Mouse (Mus musculus): ENCODE measurements at regions not wholly inside any gene's neighbourhood (a gene's known extent, or its start where the extent isn't known, plus 50 kb on each side); places are given as distances from the start of the nearest gene placed in this dataset.
"Not testable (repeated sequence)": the region's sequence is repeated elsewhere in the genome, so short reads cannot be mapped to it uniquely, and the experiment has no call there.

DNA sequence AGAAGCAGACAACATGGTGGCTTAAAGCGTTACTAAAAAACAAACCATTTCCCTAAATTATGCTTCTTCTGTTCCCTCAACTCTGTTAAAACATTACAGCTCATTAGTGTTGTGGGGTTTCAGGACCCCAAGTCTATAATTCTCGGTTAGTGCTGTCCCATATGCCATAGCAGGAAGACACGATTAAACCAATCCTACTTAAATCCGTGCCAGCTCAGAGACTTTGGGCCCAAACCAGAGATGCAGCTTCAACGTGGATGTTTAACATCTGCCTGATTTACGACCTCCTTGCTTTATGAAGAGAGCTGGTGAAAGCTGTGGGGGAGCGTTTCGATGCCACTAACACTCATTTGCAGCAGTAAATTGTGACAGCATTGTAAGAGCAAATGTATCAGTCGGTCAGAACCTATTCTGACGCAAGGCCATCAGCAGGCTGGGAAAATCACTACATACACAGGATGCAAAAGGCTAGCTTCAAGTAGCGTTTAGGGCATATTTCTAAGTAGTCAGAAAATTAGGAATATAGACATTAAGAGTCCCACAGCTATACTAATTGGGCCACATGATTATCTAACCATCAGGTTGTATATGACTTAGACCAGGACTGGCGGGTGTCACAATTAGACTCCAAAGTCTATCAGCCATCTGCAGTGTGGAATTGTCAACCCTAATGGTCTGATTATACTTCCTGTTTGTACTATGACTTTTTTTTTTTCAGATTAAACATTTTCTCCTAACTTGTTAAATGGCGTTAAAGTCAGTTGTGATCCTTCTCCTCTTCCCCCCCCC lies 333.1 kb upstream of the Gm6657 start:
- H3K27me3 ChIP-seq (ENCODE audit: control insufficient read depth, insufficient read depth, low read length) = no peaks in the 10 kb centered on the region
- 68% methylated on average over 13 of the region's 13 CpGs for WGBS
- H3K36me3 ChIP-seq (ENCODE audit: control insufficient read depth, insufficient read depth, low read length) = no peaks in the 10 kb centered on the region
- H3K4me1 ChIP-seq (ENCODE audit: control insufficient read depth, insufficient read depth, insufficient read length, low read length) = no peaks in the 10 kb centered on the region
- H3K27ac ChIP-seq (ENCODE audit: insufficient read depth, low read depth, low read length) = no peak overlapping the region
- H3K4me3 ChIP-seq (ENCODE audit: low read depth, low read length) = no peak overlapping the region
- TF ChIP-seq CTCF (IDR thresholded peaks at IDR 0.05; ENCODE audit: extremely low read depth, insufficient read length, insufficient replicate concordance, low read depth, low read length) = no peak
- no peak for TF ChIP-seq POLR2A (IDR thresholded peaks at IDR 0.05; ENCODE audit: low read depth, low read length)

DNA sequence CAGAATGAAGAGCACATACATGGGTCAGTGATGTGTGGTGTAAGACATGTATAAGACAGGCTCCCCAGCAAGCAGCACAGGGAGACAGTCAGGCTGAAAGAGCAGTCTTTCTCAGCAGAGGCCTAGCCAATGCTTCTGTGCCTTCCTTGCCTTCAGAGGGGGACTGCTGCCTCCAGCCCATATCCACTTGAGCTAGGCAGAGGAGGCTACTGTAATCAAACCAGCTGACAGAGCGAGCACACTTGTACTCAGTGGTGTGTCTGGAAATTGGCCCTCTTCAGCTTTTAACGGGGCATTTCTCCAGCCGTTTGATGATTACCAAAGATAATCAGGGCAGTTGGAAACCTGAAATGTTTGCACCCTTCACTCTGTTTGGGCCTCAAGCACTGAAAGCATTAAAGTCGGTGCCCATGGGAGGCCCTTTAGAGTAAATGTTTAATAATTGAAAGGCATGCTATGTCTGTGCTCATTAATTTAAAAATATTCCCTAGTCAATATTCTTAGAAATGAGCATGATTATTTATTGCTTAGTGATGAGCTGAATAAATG lies 326.0 kb upstream of the Gm6657 start:
- WGBS = 51% methylated on average over 4 of the region's 4 CpGs
- Histone ChIP-seq H3K27me3 (ENCODE audit: control insufficient read depth, insufficient read depth, low read length) (no peaks in the 10 kb centered on the region), H3K36me3 (ENCODE audit: control insufficient read depth, insufficient read depth, low read length) (no peaks in the 10 kb centered on the region), H3K4me1 (ENCODE audit: control insufficient read depth, insufficient read depth, insufficient read length, low read length) (no peaks in the 10 kb centered on the region), H3K27ac (ENCODE audit: insufficient read depth, low read depth, low read length) (no peak overlapping the region), H3K4me3 (ENCODE audit: low read depth, low read length) (no peak overlapping the region)
- no peak for TF ChIP-seq CTCF (IDR thresholded peaks at IDR 0.05; ENCODE audit: extremely low read depth, insufficient read length, insufficient replicate concordance, low read depth, low read length)
- no peak for TF ChIP-seq POLR2A (IDR thresholded peaks at IDR 0.05; ENCODE audit: low read depth, low read length)

DNA sequence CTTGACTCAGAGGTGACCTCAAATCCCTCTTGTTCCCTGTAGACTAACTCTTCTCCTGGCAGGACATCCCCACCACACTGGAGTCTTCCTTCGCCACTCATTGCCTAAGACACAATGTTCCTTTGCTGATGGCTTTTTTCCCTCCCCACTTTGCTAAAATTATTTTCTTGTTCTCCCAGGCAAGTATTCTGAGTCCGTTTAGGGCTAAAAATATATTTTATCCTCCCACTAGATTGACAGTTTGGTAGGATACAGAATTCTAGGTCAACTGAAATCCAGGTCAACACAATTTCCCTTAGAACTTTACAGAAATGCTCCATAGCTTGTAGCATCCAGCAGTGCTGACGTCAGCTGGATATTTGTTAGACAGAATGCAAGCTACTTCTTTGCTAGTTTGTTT lies 324.7 kb upstream of the Gm6657 start:
- TF ChIP-seq CTCF (IDR thresholded peaks at IDR 0.05; ENCODE audit: extremely low read depth, insufficient read length, insufficient replicate concordance, low read depth, low read length) (no peak), POLR2A (IDR thresholded peaks at IDR 0.05; ENCODE audit: low read depth, low read length) (no peak)
- H3K36me3 ChIP-seq (ENCODE audit: control insufficient read depth, insufficient read depth, low read length) = no peaks in the 10 kb centered on the region
- no peak overlapping the region for H3K27ac ChIP-seq (ENCODE audit: insufficient read depth, low read depth, low read length)
- WGBS = 85% methylated on average over 3 of the region's 3 CpGs
- H3K4me3 ChIP-seq (ENCODE audit: low read depth, low read length) = no peak overlapping the region
- H3K27me3 ChIP-seq (ENCODE audit: control insufficient read depth, insufficient read depth, low read length) = no peaks in the 10 kb centered on the region
- no peaks in the 10 kb centered on the region for H3K4me1 ChIP-seq (ENCODE audit: control insufficient read depth, insufficient read depth, insufficient read length, low read length)

DNA sequence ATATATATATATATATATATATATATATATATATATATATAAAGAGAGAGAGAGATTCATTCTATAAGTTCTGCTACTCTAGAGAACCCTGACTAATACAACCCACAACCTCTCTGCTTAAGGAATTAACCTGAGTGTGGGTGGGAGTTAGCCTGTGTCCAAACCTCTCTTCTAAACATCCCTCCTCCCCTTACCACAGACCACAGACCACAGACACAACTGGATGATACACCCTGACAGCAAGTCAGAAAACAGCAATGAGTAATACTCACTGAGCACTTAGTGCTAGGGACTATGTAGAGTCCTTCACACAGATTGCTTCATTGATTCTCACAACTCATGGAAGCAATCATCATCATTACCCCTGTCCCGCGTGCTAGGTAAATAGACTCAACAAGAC lies 306.7 kb upstream of the Gm6657 start:
- TF ChIP-seq CTCF (IDR thresholded peaks at IDR 0.05; ENCODE audit: extremely low read depth, insufficient read length, insufficient replicate concordance, low read depth, low read length) (no peak), POLR2A (IDR thresholded peaks at IDR 0.05; ENCODE audit: low read depth, low read length) (no peak)
- Histone ChIP-seq H3K27me3 (ENCODE audit: control insufficient read depth, insufficient read depth, low read length) (no peaks in the 10 kb centered on the region), H3K36me3 (ENCODE audit: control insufficient read depth, insufficient read depth, low read length) (no peaks in the 10 kb centered on the region), H3K4me3 (ENCODE audit: low read depth, low read length) (no peak overlapping the region), H3K27ac (ENCODE audit: insufficient read depth, low read depth, low read length) (no peak overlapping the region), H3K4me1 (ENCODE audit: control insufficient read depth, insufficient read depth, insufficient read length, low read length) (no peaks in the 10 kb centered on the region)
- WGBS = 19% methylated on average over 2 of the region's 2 CpGs

DNA sequence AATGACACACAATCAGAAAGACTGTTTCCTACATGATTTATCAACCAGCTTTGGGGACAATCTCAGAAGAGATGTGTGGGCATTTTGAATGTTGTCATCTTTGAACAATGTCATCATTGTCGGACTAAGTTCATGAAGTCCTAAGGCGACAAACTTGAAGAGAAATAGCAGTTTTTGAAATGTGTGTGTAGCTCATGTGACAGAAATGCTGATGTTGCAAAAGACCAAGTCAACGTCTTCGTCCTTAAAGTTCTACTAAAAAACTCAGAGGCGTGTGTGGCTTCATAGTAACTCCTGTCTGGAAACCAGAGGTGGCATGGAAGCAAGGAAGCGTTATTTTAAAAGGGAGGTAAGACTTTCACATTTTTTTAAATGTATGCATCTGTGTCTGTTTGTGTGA lies 302.6 kb upstream of the Gm6657 start:
- TF ChIP-seq CTCF (IDR thresholded peaks at IDR 0.05; ENCODE audit: extremely low read depth, insufficient read length, insufficient replicate concordance, low read depth, low read length) (no peak), POLR2A (IDR thresholded peaks at IDR 0.05; ENCODE audit: low read depth, low read length) (no peak)
- WGBS = 91% methylated on average over 6 of the region's 6 CpGs
- no peak overlapping the region for H3K27ac ChIP-seq (ENCODE audit: insufficient read depth, low read depth, low read length)
- H3K27me3 ChIP-seq (ENCODE audit: control insufficient read depth, insufficient read depth, low read length) = no peaks in the 10 kb centered on the region
- no peaks in the 10 kb centered on the region for H3K4me1 ChIP-seq (ENCODE audit: control insufficient read depth, insufficient read depth, insufficient read length, low read length)
- no peak overlapping the region for H3K4me3 ChIP-seq (ENCODE audit: low read depth, low read length)
- H3K36me3 ChIP-seq (ENCODE audit: control insufficient read depth, insufficient read depth, low read length) = no peaks in the 10 kb centered on the region

DNA sequence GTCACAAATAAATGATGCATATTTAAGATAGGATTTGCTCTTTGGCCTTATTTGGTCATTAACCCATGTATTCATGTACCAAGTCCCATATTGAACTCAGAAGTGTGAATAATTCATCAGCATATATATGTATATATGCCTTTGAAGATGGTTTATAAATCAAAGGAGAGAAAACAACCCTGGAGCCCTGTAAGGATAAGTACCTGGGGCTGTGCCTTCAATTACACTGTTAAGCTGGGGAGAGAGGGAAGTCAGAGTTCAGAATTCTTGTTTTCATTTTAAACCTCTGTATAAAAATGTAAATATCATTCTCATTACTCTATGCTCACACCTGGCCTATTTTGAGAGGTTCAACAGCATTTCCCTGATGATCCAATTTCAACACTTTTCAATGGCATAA lies 299.8 kb upstream of the Gm6657 start:
- no peak overlapping the region for H3K4me3 ChIP-seq (ENCODE audit: low read depth, low read length)
- no peaks in the 10 kb centered on the region for H3K36me3 ChIP-seq (ENCODE audit: control insufficient read depth, insufficient read depth, low read length)
- H3K4me1 ChIP-seq (ENCODE audit: control insufficient read depth, insufficient read depth, insufficient read length, low read length) = no peaks in the 10 kb centered on the region
- TF ChIP-seq CTCF (IDR thresholded peaks at IDR 0.05; ENCODE audit: extremely low read depth, insufficient read length, insufficient replicate concordance, low read depth, low read length) (no peak), POLR2A (IDR thresholded peaks at IDR 0.05; ENCODE audit: low read depth, low read length) (no peak)
- no peak overlapping the region for H3K27ac ChIP-seq (ENCODE audit: insufficient read depth, low read depth, low read length)
- H3K27me3 ChIP-seq (ENCODE audit: control insufficient read depth, insufficient read depth, low read length) = no peaks in the 10 kb centered on the region

DNA sequence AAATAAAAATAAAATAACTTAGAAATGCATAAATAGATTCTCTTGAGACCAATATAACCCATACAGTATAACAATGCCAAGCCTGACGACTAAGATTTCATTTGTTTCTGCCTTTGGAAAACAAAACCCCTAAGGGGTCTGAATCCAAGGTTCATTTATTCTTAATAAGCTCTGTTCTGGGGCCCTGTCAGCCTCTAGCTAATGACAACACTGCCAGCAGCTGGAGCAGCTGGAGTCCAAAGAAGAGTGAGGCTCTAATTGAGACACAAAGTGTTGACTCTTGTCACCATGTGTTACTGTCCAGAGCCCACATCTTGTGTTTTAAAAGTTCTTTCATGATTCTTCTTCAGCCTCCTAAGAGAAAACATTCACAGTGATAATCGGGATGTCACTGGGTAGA lies 298.5 kb upstream of the Gm6657 start:
- Histone ChIP-seq H3K27ac (ENCODE audit: insufficient read depth, low read depth, low read length) (no peak overlapping the region), H3K4me3 (ENCODE audit: low read depth, low read length) (no peak overlapping the region), H3K27me3 (ENCODE audit: control insufficient read depth, insufficient read depth, low read length) (no peaks in the 10 kb centered on the region), H3K36me3 (ENCODE audit: control insufficient read depth, insufficient read depth, low read length) (no peaks in the 10 kb centered on the region), H3K4me1 (ENCODE audit: control insufficient read depth, insufficient read depth, insufficient read length, low read length) (no peaks in the 10 kb centered on the region)
- WGBS = 78% methylated on average over 2 of the region's 2 CpGs
- TF ChIP-seq CTCF (IDR thresholded peaks at IDR 0.05; ENCODE audit: extremely low read depth, insufficient read length, insufficient replicate concordance, low read depth, low read length) (no peak), POLR2A (IDR thresholded peaks at IDR 0.05; ENCODE audit: low read depth, low read length) (no peak)

DNA sequence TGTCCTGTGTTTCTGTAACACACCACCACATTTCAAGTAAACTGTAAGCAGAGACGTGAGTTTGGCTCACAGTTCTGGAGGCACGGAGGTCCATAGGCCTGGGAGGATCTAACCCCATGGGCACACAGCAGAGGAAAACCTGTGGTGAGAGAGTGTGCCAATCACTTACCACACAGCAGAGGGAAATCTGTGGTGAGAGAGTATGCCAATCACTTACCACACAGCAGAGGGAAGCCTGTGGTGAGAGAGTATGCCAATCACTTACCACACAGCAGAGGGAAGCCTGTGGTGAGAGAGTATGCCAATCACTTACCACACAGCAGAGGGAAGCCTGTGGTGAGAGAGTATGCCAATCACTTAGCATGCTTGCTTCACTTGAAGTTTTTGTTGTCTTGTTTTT lies 295.1 kb upstream of the Gm6657 start:
- H3K27ac ChIP-seq (ENCODE audit: insufficient read depth, low read depth, low read length); H3K36me3 ChIP-seq (ENCODE audit: control insufficient read depth, insufficient read depth, low read length); H3K4me1 ChIP-seq (ENCODE audit: control insufficient read depth, insufficient read depth, insufficient read length, low read length); H3K4me3 ChIP-seq (ENCODE audit: low read depth, low read length); H3K27me3 ChIP-seq (ENCODE audit: control insufficient read depth, insufficient read depth, low read length): not testable (repeated sequence)
- 83% methylated on average over 2 of the region's 2 CpGs for WGBS

All from small intestine, adult 2 months (tissue).